Mouse (Mus musculus) lung, postnatal 0 days (tissue): ENCODE results near the gene Pex7.

ENCODE experiments used
- CTCF ChIP-seq: IDR thresholded peaks from 2 replicates; pipeline ENCODE4 v1.5.1; 2016; ENCODE audit warnings: antibody characterized with exemption, mild to moderate bottlenecking
- EP300 ChIP-seq: IDR thresholded peaks from 2 replicates; pipeline ENCODE4 v1.6.1; 2016; ENCODE audit warnings: antibody characterized with exemption, mild to moderate bottlenecking, control low read depth

GRCm38 (mm10) chr10:19953032-19953761, 45.7 kb upstream of the Pex7 start:
- TF ChIP-seq EP300 = no peak
- TF ChIP-seq CTCF = no peak
